Mouse (Mus musculus) gastrocnemius, postnatal 36 days (tissue): ENCODE measurements around the gene Lekr1. TPM values are rescaled to one million over a fixed set of nuclear protein-coding genes. Genes with fewer than 3 reads are reported as not detected.
A peak's percentile ranks its signal among the peaks of the same experiment; 100 is the strongest.

Experiments
- DNase-seq, 2 experiments: peaks; one replicate each; pipeline ENCODE4 v3.0.0; 2022
- intact Hi-C: fragments of 180-260 bp; cut with DNase I; formaldehyde crosslinking; loops from one replicate; pipeline ENCODE4 v1.15.1; 2025
- total RNA-seq, 2 experiments: library from RNA; stranded (reverse); gene quantifications; 2 replicates each; pipeline ENCODE4 v1.2.3; 2021

Lekr1 gene
- total RNA-seq, 2 experiments from 2014 or later, result 0.35 to 0.48 TPM

DNA sequence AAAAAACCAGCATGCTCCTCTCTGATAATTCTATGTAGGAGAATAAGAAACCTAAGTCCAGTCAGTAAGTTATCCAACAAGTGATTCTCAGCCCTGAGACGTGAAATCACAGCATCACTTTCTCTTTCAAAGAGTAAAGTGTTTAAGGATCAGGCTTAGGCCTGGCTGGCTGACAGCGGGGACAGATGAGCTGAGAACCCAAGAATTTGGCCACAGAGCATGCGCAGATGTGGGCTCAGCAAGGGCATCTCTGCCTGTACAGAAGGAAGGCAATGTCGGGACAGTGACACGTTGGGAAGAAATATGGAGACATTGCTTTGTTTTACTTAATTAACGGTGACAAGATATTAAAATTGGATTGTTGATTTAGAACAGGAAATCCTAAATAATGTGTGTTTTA is 160.7 kb downstream of the Lekr1 start:
- DNase-seq, result no peak

GRCm38 (mm10) chr3:65827400-65827799 is 161.4 kb downstream of the Lekr1 start:
- DNase-seq, result no peak
- intact Hi-C loops, result no loop called here

More for the DNA sequence above, 160.7 kb downstream of the Lekr1 start:
- intact Hi-C loops, result no loop called here

DNA sequence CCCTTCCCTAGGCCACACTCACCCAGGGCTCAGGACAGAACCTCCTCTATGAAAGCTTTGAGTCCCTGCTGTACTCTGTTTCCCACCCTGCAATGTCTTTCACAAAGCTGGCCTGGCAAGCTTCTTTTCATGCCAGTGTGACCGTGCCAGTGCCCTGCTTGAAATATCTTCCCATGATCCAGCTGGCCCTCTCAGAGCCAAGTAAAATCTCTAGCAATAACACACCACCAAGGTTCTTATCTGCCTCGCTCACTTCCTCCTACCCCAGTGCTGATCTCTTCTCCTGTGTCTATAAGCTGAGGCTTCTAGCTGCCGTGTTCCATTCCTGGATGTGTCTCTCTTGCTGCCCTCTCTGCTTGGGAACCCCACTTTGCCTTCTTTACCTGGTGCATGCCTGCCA is 162.0 kb downstream of the Lekr1 start:
- DNase-seq, result no peak
- intact Hi-C loops, result no loop called here

DNA sequence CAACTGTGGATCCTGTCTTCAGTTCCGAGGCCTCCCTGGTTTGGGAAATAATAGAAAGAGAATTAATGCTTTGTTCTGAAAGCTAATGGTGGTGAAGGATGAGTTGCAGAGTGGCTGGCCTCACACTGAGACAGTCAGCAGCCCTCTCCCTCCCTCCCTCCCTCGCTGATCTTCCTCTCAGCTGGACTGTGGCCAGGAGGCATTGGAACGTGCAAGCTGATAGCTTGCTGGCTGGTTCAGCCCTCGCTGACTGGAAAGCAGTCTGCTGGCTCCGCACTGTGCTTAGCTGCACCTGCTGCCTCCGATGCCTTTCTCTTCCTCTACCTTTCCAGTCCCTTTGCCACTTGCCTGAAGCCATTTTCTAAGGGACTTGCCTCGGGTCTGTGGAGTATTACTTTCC is 163.2 kb downstream of the Lekr1 start:
- DNase-seq, result peak; percentile 52 to 82
- intact Hi-C loops, result no loop called here

DNA sequence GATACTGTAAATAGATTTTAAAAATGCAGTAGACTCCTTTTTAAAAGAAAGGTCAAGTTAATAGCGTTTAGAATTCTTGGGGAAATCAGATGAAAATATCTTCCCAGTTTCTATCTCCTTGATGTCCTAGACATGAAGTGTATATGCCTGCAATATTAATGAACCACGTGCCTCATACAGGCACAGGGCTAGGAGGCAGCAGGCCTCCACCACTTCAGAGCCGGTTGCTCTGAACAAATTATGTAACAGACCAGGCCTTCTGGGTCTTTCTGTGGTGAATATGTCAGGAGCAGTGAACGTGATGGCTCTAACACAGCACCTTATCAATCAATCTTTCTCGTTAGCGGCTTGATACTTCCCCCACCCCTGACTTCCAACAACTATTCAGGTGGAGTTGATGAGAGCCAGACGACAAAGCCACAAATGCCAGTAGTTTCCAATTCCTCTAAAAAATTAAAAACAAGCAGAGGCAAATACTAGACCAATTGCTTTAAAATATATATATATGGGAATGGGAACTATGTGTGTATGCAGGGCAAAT is 164.0 kb downstream of the Lekr1 start:
- intact Hi-C loops, result no loop called here
- no peak for DNase-seq

DNA sequence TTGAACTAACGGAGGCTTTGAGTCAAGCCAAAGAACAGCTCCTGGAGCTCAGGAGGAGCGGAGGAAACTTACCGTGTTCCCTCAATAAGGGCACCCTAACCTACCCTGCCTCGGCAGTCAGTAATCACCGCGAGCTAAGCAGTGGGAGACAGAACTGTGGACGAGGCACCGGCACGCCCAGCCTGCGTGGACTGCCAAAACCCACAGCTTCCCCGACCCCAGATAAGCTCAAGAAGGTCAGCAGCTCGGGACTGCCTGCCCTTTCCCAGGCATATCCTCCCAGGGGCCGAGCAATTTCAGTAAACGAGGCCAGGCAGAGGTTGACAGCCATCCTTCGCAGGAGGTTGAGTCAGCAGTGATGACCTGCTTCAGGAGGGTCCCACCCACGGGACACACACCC is 164.8 kb downstream of the Lekr1 start:
- intact Hi-C loops, result no loop called here
- DNase-seq, result no peak

DNA sequence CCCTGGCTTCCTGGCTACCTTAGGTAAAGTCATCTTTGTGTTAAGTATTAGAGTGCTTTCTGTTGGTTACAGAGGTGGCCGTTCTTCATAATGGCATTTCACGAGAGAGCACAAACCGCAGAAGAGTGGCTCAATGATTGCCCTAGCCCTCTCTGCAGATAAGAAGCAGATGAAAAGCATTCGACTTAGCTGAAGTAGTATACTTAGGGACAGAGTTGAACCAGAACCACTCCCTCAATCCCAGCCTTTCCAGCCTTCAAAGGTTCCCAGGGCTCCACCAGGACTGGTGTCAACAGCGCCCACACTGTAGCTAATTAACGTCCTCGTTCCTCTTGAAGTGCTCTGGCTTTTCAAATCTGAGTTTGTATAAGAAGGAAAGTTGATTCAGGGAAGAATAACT is 166.4 kb downstream of the Lekr1 start:
- intact Hi-C loops, result no loop called here
- no peak for DNase-seq

DNA sequence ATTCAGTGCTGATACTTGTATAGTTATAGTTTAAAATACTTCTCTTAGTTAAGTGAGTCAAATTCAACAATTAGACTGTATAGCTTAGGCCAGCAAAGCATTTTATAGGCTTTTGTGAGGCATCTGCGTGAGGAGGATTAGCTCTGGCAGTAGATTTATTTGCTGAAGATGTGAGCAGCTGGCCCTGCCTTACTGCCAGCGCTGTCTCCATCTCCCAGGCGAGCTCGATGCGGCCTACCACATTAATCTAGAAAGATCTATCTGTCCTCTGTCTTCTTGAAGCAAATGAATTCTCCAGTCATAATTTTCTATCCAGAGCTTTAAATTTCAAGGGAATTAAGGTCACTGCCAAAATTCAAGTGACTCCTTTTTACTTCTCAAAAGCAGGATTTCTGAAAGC is 170.4 kb downstream of the Lekr1 start:
- intact Hi-C loops, result no loop called here
- no peak for DNase-seq

GRCm38 (mm10) chr3:65839664-65840063 is 173.6 kb downstream of the Lekr1 start:
- intact Hi-C loops, result no loop called here
- DNase-seq, result no peak

DNA sequence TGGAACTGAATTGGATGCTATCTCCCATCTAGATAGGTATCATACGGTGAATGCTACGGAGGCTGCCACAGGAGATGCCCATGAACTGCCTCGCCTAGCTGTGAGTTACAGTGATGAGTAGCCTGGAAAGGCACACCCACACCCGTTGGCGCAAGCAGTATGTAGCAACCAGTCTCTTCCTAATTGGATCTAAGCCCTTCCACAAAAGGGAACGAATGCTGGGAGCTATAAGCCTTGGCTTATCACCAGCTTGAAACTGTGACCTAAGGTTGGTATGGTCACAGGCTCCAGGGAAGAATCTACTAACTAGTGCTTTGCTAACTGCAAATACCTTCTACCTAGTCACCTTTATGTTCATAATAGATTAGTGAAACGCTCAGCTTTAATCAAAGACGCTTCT is 175.1 kb downstream of the Lekr1 start:
- no peak for DNase-seq
- intact Hi-C loops, result no loop called here

DNA sequence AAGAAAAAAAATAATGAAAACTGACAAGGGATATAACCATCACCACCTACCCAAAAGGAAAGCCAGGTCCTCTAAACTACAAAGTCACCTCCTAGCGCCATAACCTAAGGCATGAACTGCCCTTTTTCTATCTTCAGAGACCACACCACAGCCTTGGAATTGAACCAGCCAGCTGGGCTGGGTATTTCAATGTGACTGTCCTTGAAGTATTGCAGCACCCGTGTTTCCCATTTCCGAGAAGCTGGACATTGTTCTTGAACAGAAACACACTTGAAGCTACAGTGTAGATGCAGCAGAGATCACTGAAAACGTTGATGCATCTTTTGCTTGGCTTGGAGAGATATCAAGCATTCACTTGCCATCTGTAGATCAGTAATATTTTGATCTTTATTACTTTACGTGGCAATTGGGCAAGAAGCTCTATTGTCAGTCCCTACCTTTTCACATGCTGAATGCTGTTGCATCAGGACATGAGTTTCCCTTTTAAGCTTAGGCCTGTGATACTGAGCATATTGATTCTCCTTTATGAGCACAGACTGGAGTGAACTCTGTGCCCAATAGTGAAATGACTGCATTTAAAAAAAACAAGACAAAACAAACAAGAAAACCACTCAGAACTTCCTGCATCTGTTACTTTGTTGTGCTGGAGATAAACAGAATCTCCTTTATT is 176.6 kb downstream of the Lekr1 start:
- intact Hi-C loops, result no loop called here
- DNase-seq, result no peak

DNA sequence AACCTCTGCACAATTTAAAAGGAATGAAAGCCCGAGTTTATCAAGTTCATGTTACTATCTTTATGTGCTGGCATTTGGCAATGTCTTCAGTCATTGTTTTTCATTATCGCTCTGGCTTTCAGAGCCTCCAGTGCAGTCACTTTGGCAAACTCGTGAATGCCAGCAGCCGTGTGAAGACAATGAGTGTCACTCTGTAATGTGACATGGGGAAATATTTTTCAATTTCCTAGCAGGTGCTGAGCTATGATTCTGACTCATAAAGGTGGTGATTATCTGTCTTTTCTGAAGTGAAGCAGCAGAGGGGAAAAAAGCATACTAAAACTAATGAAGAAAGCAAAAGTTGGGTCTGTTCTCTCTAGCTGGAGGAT is 177.1 kb downstream of the Lekr1 start:
- DNase-seq, result no peak
- intact Hi-C loops, result no loop called here

GRCm38 (mm10) chr3:65844302-65844701 is 178.3 kb downstream of the Lekr1 start:
- DNase-seq, result no peak
- intact Hi-C loops, result no loop called here

GRCm38 (mm10) chr3:65844851-65845552 is 179.0 kb downstream of the Lekr1 start:
- DNase-seq, result no peak
- intact Hi-C loops, result no loop called here

GRCm38 (mm10) chr3:65847158-65847787 is 181.2 kb downstream of the Lekr1 start:
- intact Hi-C loops, result no loop called here
- no peak for DNase-seq

DNA sequence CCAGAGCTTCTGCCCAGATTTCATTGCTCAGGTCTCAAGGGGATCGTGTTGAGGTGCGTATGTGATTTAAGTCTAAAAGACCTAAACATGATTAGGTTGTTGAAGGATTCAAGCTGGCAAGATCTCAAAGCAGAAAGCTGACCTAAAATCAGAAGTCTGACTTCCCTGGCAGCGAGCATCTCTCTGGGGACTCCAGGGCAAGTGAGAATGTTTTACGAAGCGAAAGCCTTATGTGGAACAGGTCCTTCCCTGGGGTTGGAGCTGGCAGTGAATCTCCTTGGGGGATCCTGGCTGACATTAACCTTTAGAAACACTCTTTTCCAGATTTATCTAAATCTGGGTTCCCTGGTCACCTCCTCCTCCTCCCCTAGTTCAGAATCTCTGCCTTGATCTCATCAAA is 187.7 kb downstream of the Lekr1 start:
- intact Hi-C loops, result loop anchor here (10.0 kb wide), 1 partner anchor 189 kb away; the partner anchor contains the start of gene Lekr1
- no peak for DNase-seq

DNA sequence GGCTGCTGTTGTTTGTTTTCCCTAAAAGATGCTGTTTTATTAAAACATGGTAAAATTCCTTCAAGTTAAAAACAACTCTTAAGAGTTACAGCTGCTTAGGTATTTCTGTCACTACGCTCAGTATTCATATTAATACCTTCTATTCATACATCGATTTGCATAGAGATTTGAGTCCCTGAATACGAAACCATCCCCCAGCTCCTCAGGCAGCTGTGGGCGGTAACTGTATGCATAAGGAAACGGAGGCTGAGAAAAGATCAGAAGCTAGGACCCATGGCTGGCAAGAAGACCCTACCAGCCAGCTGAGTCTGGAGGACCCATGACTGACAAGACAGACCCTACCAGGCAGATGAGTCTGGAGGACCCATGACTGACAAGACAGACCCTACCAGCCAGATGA is 189.5 kb downstream of the Lekr1 start:
- intact Hi-C loops, result loop anchor here (10.0 kb wide), 1 partner anchor 191 kb away; the partner anchor contains the start of gene Lekr1
- no peak for DNase-seq

DNA sequence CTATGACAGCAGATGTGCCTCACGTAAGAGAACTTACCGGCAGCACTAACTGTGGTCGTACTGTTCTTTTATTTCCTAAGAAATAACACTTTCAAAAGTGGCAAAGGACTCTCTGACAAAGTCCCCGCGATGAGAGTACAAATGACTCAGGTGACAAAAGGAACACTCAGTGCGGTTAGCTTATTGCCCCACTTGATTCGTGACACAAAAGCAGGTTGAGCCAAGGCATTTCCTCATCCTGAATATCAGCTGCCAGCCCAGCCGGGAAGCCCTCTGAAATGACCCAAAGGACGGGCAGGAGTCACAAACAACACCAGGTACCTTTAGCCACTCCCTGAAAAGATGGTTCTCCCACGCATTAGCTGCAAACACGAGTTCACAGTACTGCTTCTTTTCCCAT is 192.1 kb downstream of the Lekr1 start:
- DNase-seq, result no peak
- intact Hi-C loops, result loop anchor here (10.0 kb wide), 1 partner anchor 193 kb away; the partner anchor contains the start of gene Lekr1

- intact Hi-C loops, result loop anchor here (10.0 kb wide), 1 partner anchor 194 kb away; the partner anchor contains the start of gene Lekr1
- no peak for DNase-seq
These were observed 192.8 kb downstream of the Lekr1 start for GRCm38 (mm10) chr3:65858741-65859348.

DNA sequence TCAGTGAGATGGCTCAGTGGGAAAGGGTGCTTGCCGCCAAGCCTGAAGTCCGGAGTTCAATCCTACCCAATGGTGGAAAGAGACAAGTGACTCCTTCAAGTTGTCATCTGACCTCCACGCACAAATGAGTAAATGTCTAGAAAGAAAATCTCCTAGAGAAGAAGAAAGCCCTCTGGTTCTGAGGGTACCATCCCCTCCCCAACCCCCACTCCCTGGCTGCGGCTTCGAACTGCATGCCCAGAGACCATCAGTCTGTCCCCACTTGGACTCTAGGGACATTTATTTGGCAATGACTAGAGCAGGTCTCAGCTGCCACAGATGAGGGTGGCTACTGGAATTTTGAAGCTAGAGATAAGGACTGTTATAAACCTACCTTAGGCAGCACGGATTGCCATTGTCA is 193.7 kb downstream of the Lekr1 start:
- intact Hi-C loops, result loop anchor here (5.0 to 10.0 kb wide), 4 partner anchors 195 to 542 kb away; partner anchors contain the start of genes Lekr1 and Tiparp
- DNase-seq, result no peak

DNA sequence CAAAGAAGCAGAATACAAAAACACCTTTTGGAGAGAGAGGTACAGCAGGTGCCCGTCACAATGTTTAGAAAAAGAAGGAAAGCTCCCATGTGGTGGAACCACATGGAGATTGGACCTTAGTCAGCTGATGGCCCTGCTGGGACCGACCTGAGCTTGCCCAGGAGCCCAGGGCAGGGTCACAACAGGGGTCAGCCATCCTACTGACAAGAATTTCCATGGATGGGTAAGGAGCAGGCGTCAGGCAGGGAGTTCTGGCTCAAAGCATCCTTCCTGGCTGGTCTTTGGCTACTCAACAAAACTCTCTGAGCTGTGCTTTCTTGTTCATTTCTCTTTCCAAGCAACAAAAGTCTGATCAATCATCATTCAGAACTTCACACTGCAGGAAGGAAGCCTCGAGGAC is 194.9 kb downstream of the Lekr1 start:
- DNase-seq, result no peak
- intact Hi-C loops, result loop anchor here (5.0 kb wide), 3 partner anchors 334 to 544 kb away; partner anchors contain the start of gene Tiparp
